Mouse (Mus musculus): ENCODE measurements around the gene Rsph6a. TPM values are rescaled to one million over a fixed set of nuclear protein-coding genes. Genes with fewer than 3 reads are reported as not detected.
A peak's percentile ranks its signal among the peaks of the same experiment; 100 is the strongest.

The Rsph6a gene
- total and polyA plus RNA-seq, 2 experiments from 2014 or later = 0.44 TPM; not detected in 1

DNA sequence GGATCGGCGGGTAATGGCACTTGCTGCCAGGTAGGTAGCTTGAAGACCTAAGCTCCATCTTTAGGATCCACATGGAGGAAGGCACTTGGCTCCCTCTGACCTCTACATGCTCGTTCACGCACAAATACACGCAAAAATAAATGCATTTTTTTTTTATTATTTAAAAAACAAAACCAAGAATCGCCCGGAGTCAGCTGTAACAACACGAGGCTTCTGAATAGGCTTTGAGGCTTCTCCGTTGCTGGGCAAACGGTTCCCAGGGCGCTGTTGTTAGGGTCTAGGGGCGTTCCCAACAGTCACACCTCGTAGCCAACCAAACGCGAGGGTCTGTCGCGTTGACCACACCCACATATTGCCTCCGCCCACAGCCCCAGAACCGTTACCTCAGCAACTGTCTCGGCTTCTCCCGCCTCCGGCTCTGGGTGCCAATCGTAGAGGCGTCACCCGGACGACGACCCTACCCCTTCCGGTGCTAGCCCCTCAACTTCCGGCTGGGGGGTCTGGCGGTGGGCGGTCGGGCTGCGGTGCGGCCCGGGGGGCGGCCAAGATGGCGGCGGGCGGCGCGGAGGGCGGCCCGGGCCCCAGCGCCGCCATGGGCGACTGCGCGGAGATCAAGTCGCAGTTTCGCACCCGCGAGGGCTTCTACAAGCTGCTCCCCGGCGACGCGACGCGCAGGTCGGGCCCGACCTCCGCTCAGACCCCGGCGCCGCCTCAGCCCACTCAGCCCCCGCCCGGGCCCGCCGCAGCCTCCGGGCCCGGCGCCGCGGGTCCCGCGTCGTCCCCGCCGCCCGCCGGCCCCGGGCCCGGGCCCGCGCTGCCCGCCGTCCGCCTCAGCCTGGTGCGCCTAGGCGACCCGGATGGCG, 21.5 kb downstream of the Rsph6a start, which contains the start of gene Dmwd:
Gene Dmwd (plus strand): TSS at position 505 of the 863 bp plus-strand sequence.
- peak; percentile 99 for DNase-seq (ENCODE audit: low spot score)
- Histone ChIP-seq H3K4me3 (ENCODE audit: low read length) (peak within 1 kb of the TSS; percentile 100), H3K27me3 (ENCODE audit: insufficient read depth, low read length) (no peaks in the 10 kb centered on the region), H3K9me3 (ENCODE audit: low read length) (no peaks in the 10 kb centered on the region), H3K4me2 (ENCODE audit: low read depth, low read length) (peak within 1 kb of the TSS; percentile 86), H3K4me1 (ENCODE audit: insufficient read depth, low read length) (peaks cover 11% of the 10 kb centered on the region), H3K9ac (replicated peaks; ENCODE audit: low read length) (peak within 1 kb of the TSS; percentile 99), H3K27ac (peak within 1 kb of the TSS; percentile 91), H3K36me3 (ENCODE audit: insufficient read depth, low read length) (peaks cover 26% of the 10 kb centered on the region)
- no peak for TF ChIP-seq CTCF (IDR thresholded peaks at IDR 0.05; ENCODE audit: low read depth)
- peak; percentile 99 for ATAC-seq
- under 1% methylated on average over 71 of the region's 91 CpGs for WGBS

DNA sequence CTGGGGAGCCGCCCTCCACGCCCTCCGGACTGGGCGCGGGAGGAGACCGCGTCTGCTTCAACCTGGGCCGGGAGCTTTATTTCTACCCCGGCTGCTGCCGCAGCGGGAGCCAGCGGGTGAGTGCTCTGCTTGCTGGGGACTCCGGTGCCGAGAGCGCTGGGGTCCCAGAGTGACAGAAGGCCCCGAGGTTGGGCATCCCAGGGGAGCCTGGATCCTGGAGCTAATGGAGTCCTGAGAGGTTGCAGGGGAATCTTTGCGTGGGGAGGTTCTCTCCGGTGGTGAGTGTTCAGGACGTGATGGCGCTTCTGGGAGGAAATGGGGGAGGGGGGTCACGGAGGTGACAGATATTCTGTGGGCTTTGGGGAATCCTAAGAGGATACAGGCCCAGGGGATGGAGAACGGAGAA, 22.1 kb downstream of the Rsph6a start:
- no peaks in the 10 kb centered on the region for H3K9me3 ChIP-seq (ENCODE audit: low read length)
- peak; percentile 45 for DNase-seq (ENCODE audit: low spot score)
- peak overlapping the region; percentile 91 for H3K27ac ChIP-seq
- no peak for ATAC-seq
- H3K27me3 ChIP-seq (ENCODE audit: insufficient read depth, low read length) = no peaks in the 10 kb centered on the region
- no peak for TF ChIP-seq CTCF (IDR thresholded peaks at IDR 0.05; ENCODE audit: low read depth)
- peak overlapping the region; percentile 86 for H3K4me2 ChIP-seq (ENCODE audit: low read depth, low read length)
- peaks cover 11% of the 10 kb centered on the region for H3K4me1 ChIP-seq (ENCODE audit: insufficient read depth, low read length)
- peak overlapping the region; percentile 99 for H3K9ac ChIP-seq (replicated peaks; ENCODE audit: low read length)
- peaks cover 32% of the 10 kb centered on the region for H3K36me3 ChIP-seq (ENCODE audit: insufficient read depth, low read length)
- peak overlapping the region; percentile 100 for H3K4me3 ChIP-seq (ENCODE audit: low read length)
- 0% methylated on average over 22 of the region's 22 CpGs for WGBS

DNA sequence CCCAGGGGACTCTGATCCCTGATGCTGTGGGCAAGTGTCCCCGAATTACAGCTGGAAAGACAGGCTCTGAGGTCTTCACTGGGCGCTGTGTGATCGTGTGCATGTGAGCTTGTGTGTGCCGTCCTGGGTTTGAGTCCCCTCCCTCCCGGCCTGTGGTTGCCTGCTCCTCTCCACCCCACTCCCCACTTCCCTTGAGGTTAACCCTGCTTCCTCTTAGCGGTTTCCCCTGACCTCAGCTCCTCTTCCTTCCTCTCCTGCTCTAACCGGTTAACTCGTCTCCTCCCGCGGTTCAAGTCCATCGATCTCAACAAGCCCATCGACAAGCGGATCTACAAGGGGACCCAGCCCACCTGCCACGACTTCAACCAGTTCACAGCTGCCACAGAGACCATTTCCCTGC, 23.3 kb downstream of the Rsph6a start:
- Histone ChIP-seq H3K27me3 (ENCODE audit: insufficient read depth, low read length) (no peaks in the 10 kb centered on the region), H3K27ac (no peak overlapping the region), H3K4me1 (ENCODE audit: insufficient read depth, low read length) (peaks cover 11% of the 10 kb centered on the region), H3K9ac (replicated peaks; ENCODE audit: low read length) (peak overlapping the region; percentile 99), H3K9me3 (ENCODE audit: low read length) (no peaks in the 10 kb centered on the region), H3K4me2 (ENCODE audit: low read depth, low read length) (peak overlapping the region; percentile 86), H3K4me3 (ENCODE audit: low read length) (no peak overlapping the region; the same call in 1 of the 2 replicates), H3K36me3 (ENCODE audit: insufficient read depth, low read length) (peaks cover 44% of the 10 kb centered on the region)
- no peak for TF ChIP-seq CTCF (IDR thresholded peaks at IDR 0.05; ENCODE audit: low read depth)
- 69% methylated on average over 14 of the region's 14 CpGs for WGBS
- DNase-seq (ENCODE audit: low spot score) (no peak), ATAC-seq (no peak)

DNA sequence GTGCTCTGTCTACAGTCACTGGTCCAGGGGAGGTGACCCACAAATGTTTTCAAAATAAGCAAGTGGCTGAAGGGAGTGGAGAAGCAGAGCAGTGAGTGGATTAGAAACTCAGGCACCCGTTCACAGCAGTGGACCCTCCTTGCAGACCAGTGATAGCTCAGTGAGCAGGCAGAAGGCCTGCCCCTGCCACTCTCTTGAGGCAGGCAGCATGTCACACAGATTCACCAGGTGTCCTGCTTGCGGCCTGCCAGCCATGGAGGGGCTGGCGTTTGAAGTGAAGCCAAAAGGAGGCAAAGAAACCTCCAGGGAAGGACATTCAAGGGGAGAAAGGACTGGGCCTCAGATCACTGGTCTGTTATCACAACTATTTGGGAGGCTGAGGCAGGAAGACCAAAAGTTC, 24.2 kb downstream of the Rsph6a start:
- no peak overlapping the region for H3K4me3 ChIP-seq (ENCODE audit: low read length)
- DNase-seq (ENCODE audit: low spot score) (no peak), ATAC-seq (no peak)
- H3K27me3 ChIP-seq (ENCODE audit: insufficient read depth, low read length) = no peaks in the 10 kb centered on the region
- peaks cover 11% of the 10 kb centered on the region for H3K4me1 ChIP-seq (ENCODE audit: insufficient read depth, low read length)
- H3K27ac ChIP-seq = no peak overlapping the region
- no peak overlapping the region for H3K9ac ChIP-seq (replicated peaks; ENCODE audit: low read length)
- no peak for TF ChIP-seq CTCF (IDR thresholded peaks at IDR 0.05; ENCODE audit: low read depth)
- no peaks in the 10 kb centered on the region for H3K9me3 ChIP-seq (ENCODE audit: low read length)
- WGBS = 80% methylated on average over 3 of the region's 3 CpGs
- peaks cover 51% of the 10 kb centered on the region for H3K36me3 ChIP-seq (ENCODE audit: insufficient read depth, low read length)
- H3K4me2 ChIP-seq (ENCODE audit: low read depth, low read length) = no peak overlapping the region

- Histone ChIP-seq H3K9ac (replicated peaks; ENCODE audit: low read length) (no peak overlapping the region), H3K9me3 (ENCODE audit: low read length) (no peaks in the 10 kb centered on the region), H3K4me3 (ENCODE audit: low read length) (no peak overlapping the region), H3K4me2 (ENCODE audit: low read depth, low read length) (no peak overlapping the region), H3K4me1 (ENCODE audit: insufficient read depth, low read length) (peaks cover 7% of the 10 kb centered on the region), H3K27me3 (ENCODE audit: insufficient read depth, low read length) (no peaks in the 10 kb centered on the region), H3K27ac (no peak overlapping the region), H3K36me3 (ENCODE audit: insufficient read depth, low read length) (peaks cover 51% of the 10 kb centered on the region)
- 91% methylated on average over 19 of the region's 19 CpGs for WGBS
- ATAC-seq (no peak), DNase-seq (ENCODE audit: low spot score) (no peak)
- no peak for TF ChIP-seq CTCF (IDR thresholded peaks at IDR 0.05; ENCODE audit: low read depth)
Measured at GRCm38 (mm10) chr7:19080451-19080950, 26.0 kb downstream of the Rsph6a start.

- 84% methylated on average over 4 of the region's 4 CpGs for WGBS
- Histone ChIP-seq H3K4me2 (ENCODE audit: low read depth, low read length) (no peak overlapping the region), H3K36me3 (ENCODE audit: insufficient read depth, low read length) (peaks cover 51% of the 10 kb centered on the region), H3K27ac (no peak overlapping the region), H3K27me3 (ENCODE audit: insufficient read depth, low read length) (no peaks in the 10 kb centered on the region), H3K9me3 (ENCODE audit: low read length) (no peaks in the 10 kb centered on the region), H3K4me3 (ENCODE audit: low read length) (no peak overlapping the region), H3K9ac (replicated peaks; ENCODE audit: low read length) (no peak overlapping the region), H3K4me1 (ENCODE audit: insufficient read depth, low read length) (peaks cover 5% of the 10 kb centered on the region)
- DNase-seq (ENCODE audit: low spot score) = no peak
- no peak for TF ChIP-seq CTCF (IDR thresholded peaks at IDR 0.05; ENCODE audit: low read depth)
- no peak for ATAC-seq
Measured at GRCm38 (mm10) chr7:19082171-19082570, 27.7 kb downstream of the Rsph6a start.

GRCm38 (mm10) chr7:19083096-19083495, 28.6 kb downstream of the Rsph6a start:
- H3K27me3 ChIP-seq (ENCODE audit: insufficient read depth, low read length) = no peaks in the 10 kb centered on the region
- H3K4me2 ChIP-seq (ENCODE audit: low read depth, low read length) = no peak overlapping the region
- peaks cover 49% of the 10 kb centered on the region for H3K36me3 ChIP-seq (ENCODE audit: insufficient read depth, low read length)
- no peak for ATAC-seq
- no peaks in the 10 kb centered on the region for H3K4me1 ChIP-seq (ENCODE audit: insufficient read depth, low read length)
- no peak overlapping the region for H3K9ac ChIP-seq (replicated peaks; ENCODE audit: low read length)
- no peak overlapping the region for H3K4me3 ChIP-seq (ENCODE audit: low read length)
- no peak for DNase-seq (ENCODE audit: low spot score)
- no peak overlapping the region for H3K27ac ChIP-seq
- TF ChIP-seq CTCF (IDR thresholded peaks at IDR 0.05; ENCODE audit: low read depth) = no peak
- WGBS = 52% methylated on average over 6 of the region's 6 CpGs
- no peaks in the 10 kb centered on the region for H3K9me3 ChIP-seq (ENCODE audit: low read length)

Data from hindbrain, postnatal 0 days (tissue).